Mouse (Mus musculus) natural killer cell, adult 2 months (primary cell): ENCODE measurements around the gene S1pr2.
"Not testable (repeated sequence)": the region's sequence is repeated elsewhere in the genome, so short reads cannot be mapped to it uniquely, and the experiment has no call there.

Experiments
- DNase-seq, 2 experiments: peaks; one replicate each; pipeline ENCODE4 v3.0.0; 2022; ENCODE audit warnings: low spot score in 2 of 2

Gene S1pr2

GRCm38 (mm10) chr9:20976216-20976960 lies at the start of gene S1pr2:
TSS of gene S1pr2 (minus strand) at chr9:20976781.
- peak; percentile 83 to 87 for DNase-seq

- DNase-seq = no peak
These were observed 48.8 kb upstream of the S1pr2 start for GRCm38 (mm10) chr9:21025258-21025810.

GRCm38 (mm10) chr9:21022726-21023125 lies 46.1 kb upstream of the S1pr2 start:
- no peak for DNase-seq

- no peak for DNase-seq
These were observed 45.7 kb upstream of the S1pr2 start for GRCm38 (mm10) chr9:21022288-21022687.

GRCm38 (mm10) chr9:21021363-21021762 lies 44.8 kb upstream of the S1pr2 start:
- DNase-seq = no peak

- no peak for DNase-seq
These were observed 42.0 kb upstream of the S1pr2 start for GRCm38 (mm10) chr9:21018600-21018999.

- no peak for DNase-seq
These were observed 40.6 kb upstream of the S1pr2 start for GRCm38 (mm10) chr9:21017177-21017575.

GRCm38 (mm10) chr9:21016331-21017176 lies 40.0 kb upstream of the S1pr2 start:
- peak; percentile 69 to 76 for DNase-seq

- DNase-seq = peak; percentile 84 to 89
These were observed 39.1 kb upstream of the S1pr2 start, which contains the start of gene Icam1 for GRCm38 (mm10) chr9:21015571-21016130. TSS of gene Icam1 (plus strand) at chr9:21015985.

GRCm38 (mm10) chr9:21014691-21015570 lies 38.4 kb upstream of the S1pr2 start:
- DNase-seq = peak; percentile 64 to 79

GRCm38 (mm10) chr9:21012368-21012767 lies 35.8 kb upstream of the S1pr2 start:
- DNase-seq = no peak

- DNase-seq = no peak
These were observed 35.3 kb upstream of the S1pr2 start for GRCm38 (mm10) chr9:21011846-21012312.

GRCm38 (mm10) chr9:21010939-21011541 lies 34.5 kb upstream of the S1pr2 start:
- not testable (repeated sequence) for DNase-seq

GRCm38 (mm10) chr9:21010362-21010761 lies 33.8 kb upstream of the S1pr2 start:
- no peak for DNase-seq

GRCm38 (mm10) chr9:21008007-21008406 lies 31.4 kb upstream of the S1pr2 start:
- no peak for DNase-seq

- no peak for DNase-seq
These were observed 30.9 kb upstream of the S1pr2 start for GRCm38 (mm10) chr9:21007313-21007952.

- peak; percentile 79 to 86 for DNase-seq
These were observed 26.3 kb upstream of the S1pr2 start, which contains the start of gene Mrpl4 for GRCm38 (mm10) chr9:21002627-21003551. TSS of gene Mrpl4 (plus strand) at chr9:21002738.

- no peak for DNase-seq
These were observed 25.7 kb upstream of the S1pr2 start for GRCm38 (mm10) chr9:21002270-21002626.

GRCm38 (mm10) chr9:21001651-21002200 lies 25.1 kb upstream of the S1pr2 start:
- no peak for DNase-seq
